Mouse (Mus musculus) urinary bladder, adult 18-20 months (tissue): ENCODE results near the gene Pid1.

Source experiments
- DNase-seq, 2 experiments: peaks; one replicate each; pipeline ENCODE4 v3.0.0; 2022; ENCODE audit warnings: low spot score in 2 of 2, mixed read lengths in 2 of 2

Pid1 gene

GRCm38 (mm10) chr1:84186756-84187437 is 177.1 kb downstream of the Pid1 start:
- DNase-seq: no peak

GRCm38 (mm10) chr1:84177696-84178095 is 186.3 kb downstream of the Pid1 start:
- no peak for DNase-seq

GRCm38 (mm10) chr1:84177033-84177432 is 186.9 kb downstream of the Pid1 start:
- DNase-seq: no peak

GRCm38 (mm10) chr1:84172941-84173340 is 191.0 kb downstream of the Pid1 start:
- DNase-seq: no peak

- DNase-seq: no peak
Measured at GRCm38 (mm10) chr1:84157790-84158189, 206.2 kb downstream of the Pid1 start.

GRCm38 (mm10) chr1:84155585-84155930 is 208.4 kb downstream of the Pid1 start:
- no peak for DNase-seq

- no peak for DNase-seq
Measured at GRCm38 (mm10) chr1:84154725-84155584, 209.0 kb downstream of the Pid1 start.

GRCm38 (mm10) chr1:84153943-84154342 is 210.0 kb downstream of the Pid1 start:
- DNase-seq: no peak

- DNase-seq: no peak
Measured at GRCm38 (mm10) chr1:84141561-84141960, 222.4 kb downstream of the Pid1 start.

- DNase-seq: no peak
Measured at GRCm38 (mm10) chr1:84132451-84132850, 231.5 kb downstream of the Pid1 start.

- DNase-seq: no peak
Measured at GRCm38 (mm10) chr1:84131799-84132198, 232.2 kb downstream of the Pid1 start.

GRCm38 (mm10) chr1:84128510-84128909 is 235.5 kb downstream of the Pid1 start:
- no peak for DNase-seq

GRCm38 (mm10) chr1:84119306-84119705 is 244.7 kb downstream of the Pid1 start:
- no peak for DNase-seq

GRCm38 (mm10) chr1:84106756-84107155 is 257.2 kb downstream of the Pid1 start:
- DNase-seq: no peak

GRCm38 (mm10) chr1:84102052-84102451 is 261.9 kb downstream of the Pid1 start:
- DNase-seq: no peak

- DNase-seq: no peak
Measured at GRCm38 (mm10) chr1:84097398-84097797, 266.6 kb downstream of the Pid1 start.

GRCm38 (mm10) chr1:84093291-84093690 is 270.7 kb downstream of the Pid1 start:
- no peak for DNase-seq

GRCm38 (mm10) chr1:84089664-84090063 is 274.3 kb downstream of the Pid1 start:
- DNase-seq: no peak

GRCm38 (mm10) chr1:84087957-84088356 is 276.0 kb downstream of the Pid1 start:
- no peak for DNase-seq

- DNase-seq: no peak
Measured at GRCm38 (mm10) chr1:84087325-84087724, 276.7 kb downstream of the Pid1 start.

GRCm38 (mm10) chr1:84086486-84086885 is 277.5 kb downstream of the Pid1 start:
- DNase-seq: no peak

GRCm38 (mm10) chr1:84085361-84085760 is 278.6 kb downstream of the Pid1 start:
- no peak for DNase-seq

GRCm38 (mm10) chr1:84079566-84079965 is 284.4 kb downstream of the Pid1 start:
- DNase-seq: no peak
